Mouse (Mus musculus) thymus, adult 2 months (tissue): ENCODE results near the gene Olfr1252. TPM values are rescaled to one million over a fixed set of nuclear protein-coding genes. Genes with fewer than 3 reads are reported as not detected.

Experiments used
- DNase-seq: peaks from one replicate; pipeline ENCODE4 v3.0.0; 2021
- H3K27ac ChIP-seq: fragments of 200-500 bp; 2 replicates; pipeline ENCODE4 v1.5.1; 2012; ENCODE audit warnings: low read length, control low read depth; ENCODE audit not compliant: control insufficient read depth, insufficient read depth
- H3K27me3 ChIP-seq: fragments of 200-500 bp; 2 replicates; pipeline ENCODE4 v1.6.1; 2012; ENCODE audit warnings: mild to moderate bottlenecking, low read length, moderate library complexity, mixed read lengths; ENCODE audit not compliant: control insufficient read depth, insufficient read depth
- H3K36me3 ChIP-seq: fragments of 200-500 bp; 2 replicates; pipeline ENCODE4 v1.6.1; 2012; ENCODE audit warnings: mild to moderate bottlenecking, low read length, moderate library complexity; ENCODE audit not compliant: control insufficient read depth, insufficient read depth
- H3K4me1 ChIP-seq: fragments of 200-500 bp; replicated peaks from 2 replicates; pipeline ENCODE4 v1.6.1; 2012; ENCODE audit warnings: low read length; ENCODE audit not compliant: control insufficient read depth, insufficient read depth
- H3K4me3 ChIP-seq: fragments of 200-500 bp; 2 replicates; pipeline ENCODE4 v1.5.1; 2012; ENCODE audit warnings: mild to moderate bottlenecking, low read length, control low read depth, moderate library complexity; ENCODE audit not compliant: control insufficient read depth, insufficient read depth
- CTCF ChIP-seq: fragments of 200-500 bp; IDR thresholded peaks from 2 replicates; pipeline ENCODE4 v1.5.1; 2012; ENCODE audit warnings: mild to moderate bottlenecking, control low read depth, low read length, moderate library complexity, borderline replicate concordance; ENCODE audit not compliant: control insufficient read depth, poor library complexity, insufficient read depth; ENCODE audit errors: extremely low read depth
- POLR2A ChIP-seq: fragments of 200-500 bp; IDR thresholded peaks from 2 replicates; pipeline ENCODE4 v1.6.1; 2012; ENCODE audit warnings: mild to moderate bottlenecking, low read length, control low read depth, moderate library complexity; ENCODE audit not compliant: control insufficient read depth, poor library complexity, insufficient read depth; ENCODE audit errors: extremely low read depth
- WGBS: fragments of 180-500 bp; shearing (Covaris S2); methylation state at CpG from one replicate; pipeline ENCODE4 v1.1.7; 2018; 5-methylcytosine and 5-hydroxymethylcytosine counted together
- polyA plus RNA-seq: library from polyadenylated mRNA; depleted of rRNA; stranded (reverse); fragments of >200 nt; gene quantifications from 2 replicates; pipeline ENCODE4 v1.2.3, GENCODE M21; 2012; rRNA removed

The Olfr1252 gene
- polyA plus RNA-seq = not detected in 2 replicates

DNA sequence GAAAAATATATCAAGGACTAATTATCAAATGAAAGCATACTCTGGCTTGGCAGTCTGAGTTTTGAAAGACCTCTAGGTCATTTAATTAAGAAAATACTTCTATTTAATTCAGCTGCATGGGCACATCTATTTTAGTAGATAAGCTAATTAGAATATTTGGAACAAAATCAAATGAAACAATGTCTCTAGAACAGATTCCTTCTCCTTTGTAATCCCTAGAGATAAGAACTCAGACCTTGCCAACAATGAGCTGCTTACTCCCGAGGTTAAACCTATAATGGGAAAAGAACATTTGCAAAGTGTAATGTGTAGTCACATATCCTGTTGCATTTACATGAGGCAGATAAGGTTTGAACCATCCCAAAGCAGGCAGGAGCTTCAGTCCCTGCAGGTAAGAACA, at the start of gene Olfr1252:
Olfr1252 (minus strand) TSS at position 101 of the 400 bp plus-strand sequence.
- TF ChIP-seq CTCF (no peak), POLR2A (no peak)
- WGBS = 65% methylated on average over 1 of the region's 1 CpGs
- Histone ChIP-seq H3K4me3 (no peak within 1 kb of the TSS), H3K27me3 (no peaks in the 10 kb centered on the region), H3K4me1 (no peaks in the 10 kb centered on the region), H3K36me3 (no peaks in the 10 kb centered on the region), H3K27ac (no peak within 1 kb of the TSS)
- no peak for DNase-seq

DNA sequence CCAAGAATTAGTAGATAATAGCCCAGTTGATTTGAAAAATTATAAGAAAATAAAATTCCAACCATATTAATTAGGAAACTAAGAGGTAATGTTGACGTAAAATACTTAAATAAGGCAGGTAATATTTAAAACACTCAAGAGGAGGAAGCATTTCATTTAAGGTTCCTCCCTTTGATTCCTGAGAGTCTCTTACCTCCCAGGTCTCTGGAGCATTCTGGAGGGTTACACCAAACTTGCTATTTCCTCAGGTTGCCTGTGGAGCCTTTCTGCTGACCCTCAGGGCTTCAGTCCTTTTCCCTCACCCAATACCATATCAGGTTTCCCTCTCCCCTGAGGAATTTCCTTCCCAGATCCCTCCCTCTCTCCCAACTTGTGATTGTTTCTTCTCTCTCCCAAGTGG, 32.2 kb upstream of the Olfr1252 start, which contains the start of gene Olfr1253:
Olfr1253 (minus strand) TSS at position 101 of the 400 bp plus-strand sequence.
- no peak for DNase-seq
- TF ChIP-seq CTCF (no peak), POLR2A (no peak)
- Histone ChIP-seq H3K4me3 (no peak within 1 kb of the TSS), H3K27ac (no peak within 1 kb of the TSS), H3K27me3 (no peaks in the 10 kb centered on the region), H3K36me3 (no peaks in the 10 kb centered on the region), H3K4me1 (no peaks in the 10 kb centered on the region)
- 96% methylated on average over 1 of the region's 1 CpGs for WGBS

DNA sequence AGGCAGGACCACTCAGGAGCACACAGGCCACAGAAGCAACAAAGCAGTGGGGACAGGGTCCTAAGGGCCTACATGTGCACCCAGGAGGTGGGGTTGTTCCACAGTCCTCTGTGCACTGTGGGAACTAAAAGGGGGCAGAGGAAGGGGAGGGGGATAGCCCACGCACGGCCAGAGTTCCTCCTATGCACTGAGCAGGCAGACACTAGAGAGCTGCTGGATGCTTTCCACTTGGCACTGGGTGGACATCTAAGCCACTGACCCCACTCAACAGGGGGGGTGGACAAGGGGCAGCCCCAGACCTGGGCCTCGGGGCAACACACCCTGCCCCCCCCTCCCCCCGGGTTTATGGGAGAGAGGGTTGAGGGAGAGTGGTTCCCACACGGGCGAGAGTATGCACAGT, 32.8 kb downstream of the Olfr1252 start:
- 87% methylated on average over 6 of the region's 6 CpGs for WGBS
- TF ChIP-seq POLR2A (no peak), CTCF (no peak)
- no peak for DNase-seq

DNA sequence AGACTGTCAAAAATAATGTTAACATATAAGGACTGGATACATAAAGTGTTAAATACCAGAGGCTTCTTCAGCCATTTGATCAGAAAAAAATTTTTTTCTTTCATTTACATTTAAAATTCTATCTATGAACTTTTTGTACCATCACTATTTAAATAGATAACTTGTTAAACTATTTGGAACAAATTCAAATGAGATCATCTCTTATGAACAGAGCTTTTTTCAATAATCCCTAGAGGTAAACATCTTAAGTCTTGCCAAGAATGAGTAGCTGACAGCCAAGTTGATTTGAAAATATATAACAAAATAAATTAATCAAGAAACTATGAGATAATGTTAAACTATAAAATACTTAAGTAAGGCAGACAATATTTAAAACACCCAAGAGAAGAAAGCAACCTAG, 53.0 kb downstream of the Olfr1252 start, which contains the start of gene Olfr1251:
Olfr1251 (minus strand) TSS at position 101 of the 400 bp plus-strand sequence.
- Histone ChIP-seq H3K36me3 (no peaks in the 10 kb centered on the region), H3K27ac (no peak within 1 kb of the TSS), H3K4me1 (no peaks in the 10 kb centered on the region), H3K27me3 (no peaks in the 10 kb centered on the region), H3K4me3 (no peak within 1 kb of the TSS)
- no peak for TF ChIP-seq CTCF
- TF ChIP-seq POLR2A = no peak
- DNase-seq = no peak

More for the DNA sequence above, 32.8 kb downstream of the Olfr1252 start:
- H3K4me3 ChIP-seq = no peak overlapping the region
- no peaks in the 10 kb centered on the region for H3K4me1 ChIP-seq
- no peaks in the 10 kb centered on the region for H3K36me3 ChIP-seq
- H3K27me3 ChIP-seq = no peaks in the 10 kb centered on the region
- H3K27ac ChIP-seq = no peak overlapping the region

Other genes starting within 250 kb of the Olfr1252 start
- not detected in 2 replicates for gene Olfr1241, start 237.9 kb downstream of the Olfr1252 start, polyA plus RNA-seq
- not detected in 2 replicates for gene Olfr1242, start 226.7 kb downstream of the Olfr1252 start, polyA plus RNA-seq
- gene Olfr1243, start 193.5 kb downstream of the Olfr1252 start, polyA plus RNA-seq = not detected in 2 replicates
- not detected in 2 replicates for gene Olfr1245, start 146.6 kb downstream of the Olfr1252 start, polyA plus RNA-seq
- gene Olfr1246, start 131.9 kb downstream of the Olfr1252 start, polyA plus RNA-seq = not detected in 2 replicates
- gene Olfr1247, start 110.9 kb downstream of the Olfr1252 start, polyA plus RNA-seq = not detected in 2 replicates
- not detected in 2 replicates for gene Olfr1248, start 106.8 kb downstream of the Olfr1252 start, polyA plus RNA-seq
- gene Olfr1249, start 90.0 kb downstream of the Olfr1252 start, polyA plus RNA-seq = not detected in 2 replicates
- not detected in 2 replicates for gene Olfr1250, start 63.5 kb downstream of the Olfr1252 start, polyA plus RNA-seq
- not detected in 2 replicates for gene Olfr1251, start 53.1 kb downstream of the Olfr1252 start, polyA plus RNA-seq
- gene Olfr1253, start 32.1 kb upstream of the Olfr1252 start, polyA plus RNA-seq = not detected in 2 replicates
- not detected in 2 replicates for gene Olfr1254, start 68.6 kb upstream of the Olfr1252 start, polyA plus RNA-seq
- not detected in 2 replicates for gene Olfr1255, start 87.0 kb upstream of the Olfr1252 start, polyA plus RNA-seq
- gene Olfr1256, start 116.5 kb upstream of the Olfr1252 start, polyA plus RNA-seq = not detected in 2 replicates
- gene Olfr48, start 123.2 kb upstream of the Olfr1252 start, polyA plus RNA-seq = not detected in 2 replicates
- gene Olfr1257, start 153.4 kb upstream of the Olfr1252 start, polyA plus RNA-seq = not detected in 2 replicates
- not detected in 2 replicates for gene Olfr1258, start 202.3 kb upstream of the Olfr1252 start, polyA plus RNA-seq
- gene Olfr1259, start 223.7 kb upstream of the Olfr1252 start, polyA plus RNA-seq = not detected in 2 replicates
- gene Olfr1260, start 249.3 kb upstream of the Olfr1252 start, polyA plus RNA-seq = not detected in 2 replicates